Mouse (Mus musculus) cerebellum, postnatal 14 days (tissue): ENCODE data around the gene Prickle3.
"Not testable (repeated sequence)": the region's sequence is repeated elsewhere in the genome, so short reads cannot be mapped to it uniquely, and the experiment has no call there.

Experiments used
- DNase-seq, 2 experiments: peaks; one replicate each; pipeline ENCODE4 v3.0.0; 2021; ENCODE audit warnings: mixed read lengths in 2 of 2

Prickle3 gene

GRCm38 (mm10) chrX:7672739-7673138 is 15.7 kb downstream of the Prickle3 start:
- peak in 1 of 2 experiments; percentile 14 for DNase-seq

GRCm38 (mm10) chrX:7673578-7674281 is 16.7 kb downstream of the Prickle3 start:
- no peak for DNase-seq

GRCm38 (mm10) chrX:7674284-7675000 is 17.4 kb downstream of the Prickle3 start:
- DNase-seq: peak; percentile 23 to 47

GRCm38 (mm10) chrX:7675001-7675380 is 17.9 kb downstream of the Prickle3 start:
- DNase-seq: no peak

- DNase-seq: no peak
These were observed 21.9 kb downstream of the Prickle3 start for GRCm38 (mm10) chrX:7678986-7679385.

- peak; percentile 91 to 92 for DNase-seq
These were observed 22.5 kb downstream of the Prickle3 start for GRCm38 (mm10) chrX:7679405-7680056.

GRCm38 (mm10) chrX:7680057-7680412 is 23.0 kb downstream of the Prickle3 start:
- no peak for DNase-seq

GRCm38 (mm10) chrX:7680864-7681263 is 23.8 kb downstream of the Prickle3 start, which contains the start of gene Magix:
Gene Magix (minus strand): TSS chrX:7681251.
- DNase-seq: peak; percentile 33 to 48

- no peak for DNase-seq
These were observed 31.3 kb downstream of the Prickle3 start for GRCm38 (mm10) chrX:7688321-7688720.

- no peak for DNase-seq
These were observed 33.4 kb downstream of the Prickle3 start for GRCm38 (mm10) chrX:7690486-7690885.

- DNase-seq: peak; percentile 44 to 55
These were observed 35.8 kb downstream of the Prickle3 start for GRCm38 (mm10) chrX:7692862-7693261.

- no peak for DNase-seq
These were observed 39.5 kb downstream of the Prickle3 start for GRCm38 (mm10) chrX:7696520-7696919.

- peak; percentile 81 to 83 for DNase-seq
These were observed 39.9 kb downstream of the Prickle3 start, which contains the start of gene Gpkow for GRCm38 (mm10) chrX:7696954-7697381. Gene Gpkow (plus strand): TSS chrX:7697131.

- DNase-seq: not testable (repeated sequence)
These were observed 56.7 kb downstream of the Prickle3 start for GRCm38 (mm10) chrX:7713764-7714134.

- DNase-seq: peak; percentile 95
These were observed 57.3 kb downstream of the Prickle3 start, which contains the start of gene Wdr45 for GRCm38 (mm10) chrX:7714135-7714899. Gene Wdr45 (plus strand): TSS chrX:7714333.

- DNase-seq: peak in 1 of 2 experiments; percentile 36
These were observed 59.0 kb downstream of the Prickle3 start for GRCm38 (mm10) chrX:7716058-7716457.
